Mouse (Mus musculus) liver, embryonic 13.5 days (tissue): ENCODE results near the gene Il10ra. TPM values are rescaled to one million over a fixed set of nuclear protein-coding genes. Genes with fewer than 3 reads are reported as not detected.

ENCODE experiments used
- microRNA-seq: library from miRNA; unstranded; fragments of <30 nt; microRNA quantifications from one replicate; pipeline ENCODE4, GENCODE M21; 2016
- polyA plus RNA-seq: library from polyadenylated mRNA; unstranded; fragments of >200 nt; fragmentation: Nextera tagmentation; extraction: Ambion mirVana; gene quantifications from 2 replicates; pipeline ENCODE4 v1.2.1, GENCODE M21; 2015

The Il10ra gene
- polyA plus RNA-seq, 1 experiment from 2014 or later = 1.6 TPM

Small RNA genes within 50 kb of the gene (microRNA-seq; reads per million reads assigned to microRNA genes)
- not detected for gene Mir7086

Other genes with a start within 250 kb of the Il10ra start
- gene Mpzl2, start 229.3 kb downstream of the Il10ra start, polyA plus RNA-seq = 3.6 and 6.1 TPM in 2 replicates
- 0.83 TPM in 2 replicates for gene Mpzl3, start 214.0 kb downstream of the Il10ra start, polyA plus RNA-seq
- gene Jaml, start 190.0 kb downstream of the Il10ra start, polyA plus RNA-seq = 0.16 TPM in 2 replicates
- 0.38 and 0.45 TPM in 2 replicates for gene Scn2b, start 151.4 kb downstream of the Il10ra start, polyA plus RNA-seq
- gene Scn4b, start 130.8 kb downstream of the Il10ra start, polyA plus RNA-seq = 0.09 TPM in 2 replicates
- 0.08 and 0.09 TPM in 2 replicates for gene BC049352, start 87.1 kb downstream of the Il10ra start, polyA plus RNA-seq
- gene Tmprss4, start 65.1 kb downstream of the Il10ra start, polyA plus RNA-seq = 0.06 and 0.10 TPM in 2 replicates
- not detected in 2 replicates for gene Tmprss13, start 50.0 kb upstream of the Il10ra start, polyA plus RNA-seq
- gene Fxyd6, start 101.0 kb upstream of the Il10ra start, polyA plus RNA-seq = 2.6 and 2.7 TPM in 2 replicates
- gene Fxyd2, start 130.5 kb upstream of the Il10ra start, polyA plus RNA-seq = 0.61 and 0.65 TPM in 2 replicates
- 0.02 TPM in 1 of 2 replicates, not detected in the other for gene Dscaml1, start 157.5 kb upstream of the Il10ra start, polyA plus RNA-seq